Mouse (Mus musculus) erythroblast, embryonic 14.5 days (primary cell): ENCODE data around the gene Pla2g12a.

Experiments
- GATA1 ChIP-seq: IDR thresholded peaks from 2 replicates; pipeline ENCODE4 v1.6.1; 2012; ENCODE audit warnings: low read length, inconsistent platforms, mixed read lengths
- TAL1 ChIP-seq: IDR thresholded peaks from 3 replicates; pipeline ENCODE4 v1.6.1; 2012; ENCODE audit warnings: low read length, inconsistent platforms, mixed read lengths

GRCm38 (mm10) chr3:129886430-129886829 lies 8.0 kb downstream of the Pla2g12a start:
- no peak for TF ChIP-seq GATA1
- no peak for TF ChIP-seq TAL1
